Mouse (Mus musculus): ENCODE results near the gene Mfsd12. TPM values are rescaled to one million over a fixed set of nuclear protein-coding genes. Genes with fewer than 3 reads are reported as not detected.

Gene Mfsd12
- 1 to 10 TPM; 1.3 to 1.5 TPM for polyA plus RNA-seq (2017; shearing (Covaris generic))

DNA sequence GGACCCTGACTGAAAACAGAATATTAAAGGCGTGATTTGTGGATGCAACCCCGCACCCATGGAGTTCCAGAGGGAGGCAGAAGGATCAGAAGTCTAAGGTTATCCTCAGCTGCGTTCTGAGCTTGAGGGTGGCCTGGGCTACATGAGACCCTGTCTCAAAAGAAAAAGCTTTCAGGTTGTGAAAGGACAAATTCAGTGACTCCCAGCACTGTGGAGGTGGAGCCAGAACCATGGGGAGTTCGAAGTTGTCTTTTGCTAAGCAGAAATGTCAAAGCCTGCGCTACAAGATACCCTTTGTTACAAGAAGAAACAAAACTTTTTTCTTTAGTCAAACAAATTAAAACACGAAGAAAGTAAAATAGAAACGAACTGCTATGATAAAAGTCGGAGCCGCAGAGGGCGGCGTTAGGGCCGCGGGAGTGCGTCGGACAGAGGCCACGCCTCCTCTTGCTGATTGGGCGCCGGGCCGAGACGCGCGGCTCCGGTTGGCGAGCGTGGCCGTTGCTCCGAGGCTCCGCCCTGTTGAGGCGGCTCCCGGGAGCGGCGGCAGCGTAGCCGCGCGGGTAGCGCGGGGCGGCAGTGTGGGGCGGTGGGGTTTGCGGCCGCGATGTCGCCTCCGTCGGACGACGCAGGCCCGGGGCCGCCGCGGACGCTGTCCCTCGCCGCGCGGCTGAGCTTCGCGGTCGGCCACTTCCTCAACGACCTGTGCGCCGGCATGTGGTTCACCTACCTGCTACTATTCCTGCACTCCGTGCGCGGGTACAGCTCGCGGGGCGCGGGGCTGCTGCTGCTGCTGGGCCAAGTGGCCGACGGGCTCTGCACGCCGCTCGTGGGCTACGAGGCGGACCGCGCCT lies at the start of gene Mfsd12:
TSS of gene Mfsd12 (plus strand) at position 501 of the 854 bp plus-strand sequence.
- peak; percentile 96 for ATAC-seq

DNA sequence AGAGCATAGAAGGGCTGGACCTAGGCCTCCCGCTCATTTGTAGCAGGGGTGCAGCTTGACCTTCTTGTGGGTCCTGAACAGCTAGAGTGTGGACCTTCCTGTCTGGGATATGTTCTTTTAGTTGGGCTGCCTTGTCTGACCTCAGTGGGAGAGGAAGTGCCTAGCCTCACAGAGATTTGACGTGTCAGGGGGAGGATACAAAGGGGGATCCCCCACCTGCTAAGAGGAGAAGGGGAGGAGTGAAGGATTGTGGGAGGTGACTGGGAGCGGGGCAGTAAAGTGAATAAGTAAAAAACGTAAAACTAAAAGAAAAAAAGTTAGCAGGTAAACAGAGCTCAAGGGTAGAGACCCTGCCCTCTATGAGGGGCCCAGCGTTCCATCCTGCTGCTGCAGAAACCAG lies 47.7 kb upstream of the Mfsd12 start:
- ATAC-seq = peak; percentile 92

DNA sequence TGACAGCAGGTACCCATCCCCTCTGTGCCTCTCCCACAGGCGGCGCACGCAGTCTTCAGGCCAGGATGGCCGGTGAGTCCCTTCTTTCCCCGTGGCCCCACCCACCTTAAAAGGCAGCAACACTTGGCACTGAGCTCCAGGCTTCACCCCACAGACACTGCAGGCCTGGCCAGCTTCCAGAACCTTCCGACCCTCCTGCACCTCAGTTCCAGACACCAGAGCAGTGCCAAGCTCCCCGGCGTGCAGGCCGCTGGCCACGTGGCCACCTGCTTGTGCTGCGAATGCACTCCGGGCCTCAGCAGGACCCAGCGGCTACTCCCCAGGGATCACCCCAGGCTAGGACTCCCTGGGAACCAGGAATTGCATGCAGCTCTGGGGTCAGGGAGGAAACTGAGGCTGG lies 43.7 kb upstream of the Mfsd12 start:
- no peak for ATAC-seq

DNA sequence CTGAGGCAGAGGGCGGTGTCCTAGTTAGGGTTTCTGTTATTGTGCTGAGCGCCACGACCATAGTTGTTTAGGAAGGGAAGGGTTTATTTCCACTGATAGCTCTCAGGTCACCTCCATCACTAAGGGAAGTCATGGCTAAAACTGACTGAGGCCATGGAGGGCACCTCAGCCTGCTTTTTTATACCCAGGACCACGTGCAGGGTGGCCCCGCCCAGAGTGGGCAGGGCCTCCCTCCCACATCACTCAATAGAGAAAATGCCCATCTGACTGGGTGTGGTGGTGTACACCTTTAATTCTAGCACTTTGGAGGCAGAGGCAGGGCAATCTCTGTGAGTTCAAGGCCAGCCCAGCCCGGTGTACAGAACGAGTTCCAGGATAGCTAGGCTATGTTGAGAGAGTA lies 43.1 kb upstream of the Mfsd12 start:
- ATAC-seq = no peak

DNA sequence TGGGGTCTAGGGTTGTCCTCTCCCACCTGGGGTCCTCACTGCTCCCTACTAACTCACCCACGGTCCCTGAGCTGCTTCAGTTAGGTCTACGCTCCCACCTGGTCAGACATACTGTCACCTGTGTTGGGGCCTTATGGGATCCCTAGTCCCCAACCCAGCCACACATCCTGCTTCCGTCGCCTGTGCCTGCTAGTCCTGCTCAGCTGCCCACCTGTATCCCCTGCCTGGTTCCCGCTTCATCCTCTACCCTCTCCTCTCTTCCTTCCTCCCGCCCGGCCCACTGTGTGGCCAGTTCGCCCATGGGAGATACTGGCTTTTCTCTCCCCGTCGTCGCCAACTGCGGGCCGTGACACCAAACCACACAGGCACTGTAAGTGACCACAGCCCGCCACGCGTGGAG lies 41.7 kb upstream of the Mfsd12 start:
- ATAC-seq = no peak

DNA sequence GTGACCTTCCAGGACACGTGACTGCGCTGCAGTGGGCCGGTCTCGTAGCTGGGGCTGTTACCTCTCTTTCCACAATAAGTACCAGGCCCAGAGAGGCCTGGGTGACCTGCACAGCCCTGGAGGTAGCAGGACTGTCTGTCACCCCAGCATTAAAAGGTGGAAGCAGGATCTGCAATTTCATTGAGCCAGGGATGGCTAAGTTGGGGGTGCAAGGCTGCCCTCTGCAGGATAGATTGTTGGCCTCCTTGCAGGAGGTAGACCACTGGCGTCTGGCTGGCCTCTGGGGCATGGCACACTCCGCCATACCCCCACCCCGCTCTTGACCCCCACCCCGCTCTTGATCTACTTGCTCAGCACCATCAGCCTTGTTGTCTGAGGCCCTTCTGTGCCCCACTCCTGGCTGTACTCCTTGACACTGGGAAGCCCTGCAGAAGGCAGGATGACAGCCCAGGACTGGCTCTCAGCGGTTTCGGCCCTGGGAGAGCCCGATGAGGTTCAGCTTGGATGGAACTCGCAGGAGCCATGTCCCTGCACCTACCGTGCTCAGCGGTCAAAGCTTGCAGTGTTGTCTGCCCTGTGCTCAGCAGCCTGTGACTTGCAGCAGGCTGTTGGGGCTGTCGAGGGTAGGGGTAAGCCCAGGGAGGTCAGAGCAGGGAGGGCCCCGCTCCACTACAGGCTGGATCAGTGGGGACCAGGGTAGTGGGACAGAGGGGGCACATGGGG lies 40.8 kb upstream of the Mfsd12 start:
- no peak for ATAC-seq

DNA sequence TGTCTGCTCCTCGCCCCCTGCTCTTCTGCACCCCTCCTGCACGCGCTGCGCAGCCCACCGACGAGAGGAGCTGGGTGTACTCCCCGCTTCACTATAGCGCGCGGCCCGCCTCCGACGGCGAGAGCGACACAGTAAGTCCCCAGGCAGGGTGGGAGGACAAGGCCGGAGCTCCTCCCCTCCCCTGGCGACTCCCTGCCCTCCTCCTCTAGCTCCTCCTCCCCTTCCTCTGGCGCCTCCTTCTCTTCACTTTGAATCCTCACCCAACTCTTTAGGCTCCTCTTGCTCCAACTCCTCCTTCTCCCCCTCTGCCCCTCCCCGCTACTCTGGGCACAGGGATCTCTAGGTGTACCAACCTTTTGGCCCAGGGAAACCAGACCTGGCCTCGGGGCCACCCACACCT lies 40.0 kb upstream of the Mfsd12 start:
- ATAC-seq = no peak

DNA sequence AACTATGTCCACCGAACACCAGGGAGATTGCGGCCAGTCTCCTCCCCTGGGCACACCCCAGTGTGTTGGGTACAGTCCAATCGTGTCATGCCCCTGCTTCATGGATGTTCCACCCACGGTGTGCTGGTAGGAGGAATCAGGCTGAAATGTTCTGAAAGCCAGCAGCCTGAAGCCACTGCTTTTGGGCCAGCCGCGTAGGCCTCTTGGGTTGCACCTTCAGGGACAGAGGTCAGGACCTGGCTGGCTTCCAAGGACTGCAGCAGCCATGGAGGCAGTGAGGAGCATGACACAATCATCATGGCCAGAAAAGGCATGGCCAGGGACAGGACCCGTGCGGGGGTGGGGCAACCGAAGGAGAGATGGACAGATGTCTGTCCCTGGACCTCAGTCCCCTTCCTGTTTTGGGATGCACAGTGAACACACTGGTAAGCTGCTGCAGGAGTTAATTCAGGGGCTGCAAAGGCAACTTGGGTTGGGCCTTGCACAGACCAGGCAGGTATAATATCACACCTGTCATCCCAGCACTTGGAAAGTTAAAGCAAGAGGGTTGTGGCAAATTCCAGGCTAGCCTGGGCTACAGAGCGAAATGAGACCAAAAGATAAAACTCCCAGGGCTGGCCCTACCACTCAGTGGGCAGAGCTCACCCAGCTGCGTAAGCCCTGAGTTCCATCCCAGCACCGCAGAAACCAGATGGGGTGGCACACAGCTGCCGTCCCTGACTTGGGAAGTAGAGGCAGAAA lies 38.5 kb upstream of the Mfsd12 start:
- ATAC-seq = no peak

DNA sequence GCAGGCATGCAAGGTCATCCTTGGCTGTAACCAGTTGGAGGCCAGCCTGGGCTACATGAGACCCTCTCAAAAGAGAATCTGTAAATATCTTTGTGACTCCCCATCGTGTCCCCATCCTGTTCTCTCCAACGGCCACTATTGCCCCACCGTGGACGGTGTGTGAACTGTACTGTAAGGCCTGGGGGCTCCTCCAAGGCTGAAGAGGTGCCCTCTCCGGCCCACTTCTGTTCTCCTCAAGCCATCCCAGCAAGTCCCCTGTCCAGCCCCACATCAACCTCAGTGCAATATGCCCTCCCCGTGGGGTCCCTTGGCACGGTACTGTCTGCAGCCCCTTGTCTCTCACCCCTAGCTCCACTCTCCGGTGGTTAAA lies 38.0 kb upstream of the Mfsd12 start:
- ATAC-seq = no peak

DNA sequence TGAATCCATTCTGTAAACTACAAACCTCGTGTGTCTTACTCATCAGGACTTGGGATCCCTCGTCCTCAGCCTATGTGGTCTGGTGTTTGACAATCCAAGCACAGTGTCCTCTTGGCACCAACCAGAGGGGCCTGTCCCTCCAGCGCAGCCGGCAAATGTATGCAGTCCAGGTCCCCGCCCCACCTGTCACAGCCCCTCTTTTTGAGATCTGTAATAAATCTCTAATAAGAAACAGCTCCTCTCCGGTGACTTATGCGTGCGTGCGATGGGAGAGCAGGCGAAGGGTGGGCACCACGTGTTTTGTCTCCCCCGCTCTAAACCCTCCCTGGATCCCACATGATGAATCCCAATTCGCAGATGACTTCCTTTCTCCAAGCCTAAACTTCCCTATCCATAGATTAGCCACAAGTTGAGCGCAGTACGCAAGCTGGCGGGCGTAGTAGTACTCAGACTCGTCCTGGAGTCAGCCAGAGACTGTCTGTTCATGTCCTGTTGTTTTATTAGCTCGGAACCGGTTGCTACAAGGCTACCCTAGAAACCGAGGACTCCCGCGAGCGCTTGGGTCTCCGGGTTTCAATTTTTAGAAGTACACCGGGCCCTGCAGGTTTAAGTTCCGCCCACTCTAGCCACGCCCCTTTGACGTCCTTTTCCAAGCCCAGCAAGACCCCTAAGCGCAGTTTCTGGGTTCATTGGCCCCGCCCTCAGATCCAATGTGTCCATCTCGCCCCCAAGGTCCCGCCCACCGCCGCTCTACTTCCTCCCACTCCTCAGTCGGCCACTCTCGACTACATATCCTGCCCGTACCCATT lies 37.3 kb upstream of the Mfsd12 start:
- no peak for ATAC-seq

DNA sequence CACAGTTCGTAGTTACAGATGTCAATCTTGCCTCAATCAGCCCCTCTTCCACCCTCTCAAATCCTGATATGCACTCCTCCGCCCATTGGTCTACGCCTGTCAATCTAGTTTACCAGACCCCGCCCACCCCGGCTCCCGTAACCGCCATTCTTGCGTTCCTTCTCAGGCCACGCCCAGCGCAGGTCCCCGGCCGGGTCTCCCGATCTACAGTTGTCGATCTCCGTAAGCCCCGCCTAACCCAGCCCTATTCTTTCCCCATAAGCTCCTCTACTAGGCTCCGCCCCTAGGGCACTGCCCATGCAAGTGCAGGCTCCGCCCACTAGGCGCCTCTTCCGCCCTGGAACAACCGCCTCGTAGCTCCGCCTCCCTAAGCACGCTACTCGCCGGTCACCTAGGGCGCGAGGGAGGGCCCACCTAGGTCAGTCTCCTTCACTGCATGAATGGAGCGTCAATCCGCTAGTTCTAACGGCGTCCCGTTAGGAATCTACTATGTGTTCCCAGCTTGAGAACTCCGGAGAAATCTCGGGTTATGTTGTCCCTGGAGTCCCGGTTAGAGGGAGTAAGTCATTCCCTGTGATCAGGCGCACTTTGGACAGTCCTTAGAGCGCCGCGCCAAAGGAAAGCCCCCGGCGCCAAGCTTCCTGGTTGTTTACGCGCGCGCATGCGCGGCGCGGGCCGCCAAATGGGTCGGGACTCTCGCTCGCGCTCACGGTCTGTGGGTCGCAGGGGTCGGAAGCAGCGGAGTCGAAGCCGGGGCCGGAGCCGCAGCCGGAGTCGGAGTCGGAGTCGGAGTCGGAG lies 36.5 kb upstream of the Mfsd12 start, which contains the start of gene Cactin:
TSS of gene Cactin (plus strand) at position 554 of the 798 bp plus-strand sequence.
- ATAC-seq = peak; percentile 84

DNA sequence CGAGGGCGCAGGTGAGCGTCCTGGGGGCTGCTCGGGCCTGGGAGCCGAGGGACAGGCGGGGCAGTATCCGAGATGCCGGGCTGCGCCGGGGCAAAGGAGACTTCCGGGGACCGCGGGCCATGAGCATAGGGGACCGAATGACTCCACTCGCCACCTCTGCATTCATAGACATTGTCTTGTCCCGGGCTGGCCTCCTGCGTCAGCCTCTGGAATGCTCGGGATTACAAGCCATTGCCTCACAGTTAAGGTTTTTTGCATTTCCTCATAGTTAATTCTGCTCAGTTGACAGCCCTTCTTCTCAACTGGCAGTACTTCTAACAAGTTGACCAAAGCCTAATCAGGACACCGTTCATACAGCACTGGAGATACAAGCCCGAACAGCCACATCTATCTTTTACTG lies 35.9 kb upstream of the Mfsd12 start:
- no peak for ATAC-seq

DNA sequence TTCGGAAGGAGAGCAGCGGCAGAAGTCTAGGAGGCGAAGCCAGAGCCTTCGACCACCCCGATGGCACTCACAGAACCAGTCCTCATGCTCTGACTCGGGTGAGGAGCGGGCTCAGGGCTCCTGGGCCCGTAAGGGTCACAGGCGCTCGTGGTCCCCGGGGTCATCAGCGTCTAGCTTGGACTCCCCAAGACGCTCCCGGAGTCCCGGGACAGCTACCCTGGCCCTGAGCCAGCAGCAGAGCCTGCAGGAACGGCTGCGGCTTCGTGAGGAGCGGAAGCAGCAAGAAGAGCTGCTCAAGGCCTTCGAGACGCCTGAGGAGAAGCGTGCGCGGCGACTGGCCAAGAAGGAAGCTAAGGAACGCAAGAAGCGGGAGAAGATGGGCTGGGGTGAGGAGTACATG lies 34.8 kb upstream of the Mfsd12 start:
- no peak for ATAC-seq

DNA sequence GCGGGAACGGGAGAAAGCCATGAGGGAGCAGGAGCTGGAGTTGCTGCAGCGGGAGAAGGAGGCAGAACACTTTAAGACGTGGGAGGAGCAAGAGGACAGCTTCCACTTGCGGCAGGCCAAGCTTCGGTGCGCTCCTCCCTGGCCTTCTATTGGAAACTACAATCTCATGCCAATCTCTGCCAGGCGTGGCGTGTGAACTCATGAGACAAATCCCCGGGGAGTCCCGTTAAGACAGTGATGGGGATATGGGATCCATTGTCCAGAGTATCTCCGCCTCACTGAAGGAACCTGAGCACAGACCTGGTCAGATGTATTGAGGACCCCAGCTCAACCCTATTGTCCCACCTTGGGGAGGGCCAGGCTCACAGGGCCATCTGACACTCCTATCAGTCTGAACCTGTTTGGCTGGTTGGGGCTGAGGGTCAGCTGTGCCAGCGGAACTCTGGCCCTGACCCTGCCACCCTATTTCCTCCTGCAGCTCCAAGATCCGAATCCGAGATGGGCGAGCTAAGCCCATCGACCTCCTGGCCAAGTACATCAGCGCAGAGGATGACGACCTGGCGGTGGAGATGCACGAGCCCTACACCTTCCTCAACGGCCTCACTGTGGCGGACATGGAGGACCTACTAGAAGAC lies 34.0 kb upstream of the Mfsd12 start:
- no peak for ATAC-seq

DNA sequence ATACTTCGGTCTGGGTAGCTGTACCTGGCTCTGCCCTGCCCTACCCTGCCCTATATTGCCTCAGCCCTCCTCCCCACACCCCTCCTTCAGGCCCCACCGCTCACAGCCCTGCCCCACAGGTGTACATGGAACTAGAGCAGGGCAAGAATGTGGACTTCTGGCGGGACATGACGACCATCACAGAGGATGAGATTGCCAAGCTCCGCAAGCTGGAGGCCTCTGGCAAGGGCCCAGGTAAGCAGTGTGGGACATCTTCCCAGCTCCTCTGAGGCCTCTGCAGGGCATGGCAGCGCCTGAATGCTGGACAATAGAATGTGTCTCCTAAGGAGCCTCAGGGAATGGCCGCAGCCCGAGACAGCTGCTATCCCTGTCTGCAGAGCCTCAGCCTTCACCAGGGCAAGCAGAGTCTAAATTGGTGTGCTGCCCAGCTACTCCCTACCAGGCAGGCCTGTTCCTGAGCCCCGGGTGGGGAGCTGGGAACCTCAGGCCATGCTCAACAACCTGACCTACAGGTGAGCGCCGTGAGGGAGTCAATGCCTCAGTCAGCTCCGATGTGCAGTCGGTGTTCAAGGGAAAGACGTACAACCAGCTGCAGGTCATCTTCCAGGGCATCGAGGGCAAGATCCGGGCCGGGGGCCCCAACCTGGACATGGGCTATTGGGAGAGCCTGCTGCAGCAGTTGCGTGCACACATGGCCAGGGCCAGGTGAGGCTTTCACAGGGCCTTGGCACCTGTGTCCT lies 33.3 kb upstream of the Mfsd12 start:
- no peak for ATAC-seq

DNA sequence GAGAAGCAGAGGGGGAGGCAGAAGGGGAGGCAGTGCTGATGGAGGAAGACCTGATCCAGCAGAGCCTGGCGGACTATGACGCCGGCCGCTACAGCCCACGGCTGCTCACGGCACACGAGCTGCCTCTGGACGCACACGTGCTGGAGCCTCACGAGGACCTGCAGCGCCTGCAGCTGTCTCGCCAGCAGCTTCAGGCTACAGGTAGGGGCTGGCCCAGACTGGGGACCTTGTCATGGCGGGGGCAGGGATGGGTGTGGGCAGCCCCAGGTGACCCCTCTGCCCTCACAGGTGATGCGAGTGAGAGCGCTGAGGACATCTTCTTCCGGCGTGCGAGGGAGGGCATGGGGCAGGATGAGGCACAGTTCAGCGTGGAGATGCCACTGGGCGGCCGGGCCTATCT lies 32.1 kb upstream of the Mfsd12 start:
- no peak for ATAC-seq

DNA sequence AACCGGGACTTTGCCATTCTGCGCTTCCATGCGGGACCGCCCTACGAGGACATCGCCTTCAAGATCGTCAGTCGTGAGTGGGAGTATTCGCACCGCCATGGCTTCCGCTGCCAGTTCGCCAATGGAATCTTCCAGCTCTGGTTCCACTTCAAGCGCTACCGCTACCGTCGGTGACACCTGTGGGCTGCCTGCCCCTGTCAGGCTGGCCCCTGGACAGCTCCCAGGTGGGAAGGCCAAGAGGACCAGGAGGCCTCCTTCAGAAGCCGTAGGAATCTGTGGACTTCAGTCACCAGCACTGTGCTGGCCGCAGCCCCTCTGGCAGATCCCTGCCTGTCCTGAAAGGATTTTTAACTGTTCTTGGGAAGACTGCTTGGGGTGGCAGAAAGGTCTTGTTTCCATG lies 31.5 kb upstream of the Mfsd12 start:
- no peak for ATAC-seq

DNA sequence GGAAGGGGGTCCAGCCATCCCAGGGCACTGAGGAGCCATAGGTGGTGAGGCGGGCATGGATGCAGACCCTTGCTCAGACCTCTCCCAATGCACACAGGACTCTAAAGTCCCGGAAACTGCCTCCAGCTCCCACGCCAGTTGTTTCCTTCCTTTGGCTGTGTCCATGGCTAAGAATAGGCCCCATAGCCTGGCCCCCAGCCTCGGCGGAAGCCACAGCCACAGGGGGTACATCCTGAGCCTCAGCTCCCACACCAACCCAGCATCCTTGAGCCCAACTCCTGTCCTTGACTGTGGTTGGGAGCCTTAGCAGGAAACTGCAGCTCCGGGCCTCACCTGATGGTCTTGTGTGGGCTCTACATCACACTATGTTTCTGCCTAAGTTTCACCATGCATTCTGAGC lies 30.4 kb upstream of the Mfsd12 start:
- no peak for ATAC-seq

DNA sequence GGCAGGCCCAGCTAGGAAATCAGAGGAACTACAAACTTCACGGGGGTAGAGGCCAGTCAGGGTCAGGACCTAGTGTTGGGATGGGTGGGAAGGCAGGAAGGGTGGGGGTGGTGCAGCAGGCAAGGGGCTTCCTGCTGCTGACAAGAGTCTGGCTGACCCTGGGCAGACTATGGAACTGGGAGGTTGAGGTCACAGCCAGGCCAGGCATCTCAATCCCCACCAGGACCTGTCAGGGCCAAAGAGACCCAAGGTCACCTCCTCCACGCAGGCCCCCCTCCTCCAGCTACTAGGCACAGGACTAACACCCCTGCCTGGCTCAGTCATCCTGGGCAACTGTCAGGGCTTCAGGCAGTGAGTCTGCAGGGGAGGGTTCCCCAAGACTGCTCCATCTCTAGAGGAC lies 29.3 kb upstream of the Mfsd12 start:
- no peak for ATAC-seq

DNA sequence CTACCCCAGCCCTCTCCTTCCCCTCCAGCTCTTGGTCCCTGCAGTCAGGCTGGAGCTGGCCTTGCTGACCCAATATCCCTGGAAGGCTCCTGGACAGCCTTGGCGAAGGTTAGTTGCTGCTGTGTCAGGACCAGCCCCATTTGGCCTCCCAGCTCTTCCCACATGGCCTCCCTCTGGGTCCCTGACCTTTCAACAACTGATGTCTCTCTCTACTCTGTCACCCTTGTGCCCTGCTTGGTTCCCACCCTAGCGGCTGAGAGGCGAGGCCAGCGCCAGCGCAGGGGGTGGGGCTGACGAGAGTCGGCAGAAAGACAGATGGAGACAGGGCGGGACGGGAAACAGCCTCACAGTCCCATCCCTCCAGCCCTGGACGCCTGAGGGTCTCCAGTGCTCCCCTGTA lies 28.9 kb upstream of the Mfsd12 start, which contains the start of gene Tbxa2r:
TSS of gene Tbxa2r (plus strand) at position 346 of the 400 bp plus-strand sequence.
- peak; percentile 67 for ATAC-seq
